ENCODE assay signal across 8 mouse cellular contexts in the genomic region with DNA sequence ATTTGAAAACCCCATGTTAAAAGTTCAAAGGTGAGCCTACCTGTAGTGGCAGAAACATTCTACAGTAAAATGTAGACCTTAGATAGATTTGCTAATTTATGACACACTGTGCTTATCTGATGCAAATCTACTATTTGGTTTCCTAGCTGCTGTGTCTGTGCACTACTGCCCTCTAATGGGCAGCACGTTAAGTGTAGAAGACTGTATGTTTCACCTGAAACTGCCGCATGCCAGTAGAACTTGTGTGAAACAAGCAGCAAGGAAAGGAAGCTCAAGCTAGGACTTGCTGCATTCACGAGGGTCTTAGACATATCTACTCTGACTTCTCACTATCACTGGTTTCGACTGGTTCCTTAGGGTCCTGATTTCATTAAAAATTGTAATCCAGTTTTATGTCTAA.
DNase-seq lines count a peak whose midpoint lies in the region.

No protein-coding gene starts in this region.

- peak; percentile 16 to 21 for DNase-seq in urinary bladder, adult 18-20 months (ENCODE audit: low spot score in 2 of 2)
- no peak for DNase-seq in urinary bladder, adult 2 months (ENCODE audit: low spot score)
- peak; percentile 40 to 54 for DNase-seq in adrenal gland, adult 18-20 months (ENCODE audit: low spot score in 2 of 2)
- peak; percentile 76 for DNase-seq in embryo, embryonic 10.5 days (ENCODE audit: low spot score)
- peak; percentile 31 for DNase-seq in hindlimb bud, embryonic 11.5 days (ENCODE audit: extremely low spot score, low read depth, low spot score)
- peak; percentile 77 to 79 for DNase-seq in left cerebral cortex, postnatal 14 days (ENCODE audit: low spot score in 2 of 2)
- DNase-seq in retina, adult 2 months (ENCODE audit: low read depth, low spot score): peak; percentile 26
- DNase-seq in yolk sac, embryonic 10.5 days (ENCODE audit: low spot score): peak; percentile 33

- intact Hi-C loops in left cerebral cortex, postnatal 14 days (cut with DNase I): loop anchor here (2.0 to 10.0 kb wide), 2 partner anchors 146 to 268 kb away; no protein-coding TSS in a partner anchor
